Mouse (Mus musculus): ENCODE measurements at regions not wholly inside any gene's neighbourhood (a gene's known extent, or its start where the extent isn't known, plus 50 kb on each side); places are given as distances from the start of the nearest gene placed in this dataset.

GRCm38 (mm10) chr16:25104165-25104564, 182.5 kb upstream of the Tprg start:
- H3K27ac ChIP-seq (replicated peaks) = no peak overlapping the region
- no peaks in the 10 kb centered on the region for H3K36me3 ChIP-seq
- no peak overlapping the region for H3K4me3 ChIP-seq (replicated peaks)
- no peaks in the 10 kb centered on the region for H3K27me3 ChIP-seq (replicated peaks)
- 66% methylated on average over 2 of the region's 2 CpGs for WGBS
- H3K9ac ChIP-seq (replicated peaks) = no peak overlapping the region
- ATAC-seq (ENCODE audit: low FRiP score) = no peak
- no peaks in the 10 kb centered on the region for H3K9me3 ChIP-seq (replicated peaks)
- no peak overlapping the region for H3K4me2 ChIP-seq
- 0 out of 2 replicates have a peak, but pooled peaks cover 3% of the 10 kb centered on the region for H3K4me1 ChIP-seq

- no peaks in the 10 kb centered on the region for H3K27me3 ChIP-seq (replicated peaks)
- H3K9me3 ChIP-seq (replicated peaks) = no peaks in the 10 kb centered on the region
- 12% methylated on average over 2 of the region's 2 CpGs for WGBS
- H3K36me3 ChIP-seq = no peaks in the 10 kb centered on the region
- H3K4me2 ChIP-seq = no peak overlapping the region
- peak; percentile 63 for ATAC-seq (ENCODE audit: low FRiP score)
- H3K27ac ChIP-seq (replicated peaks) = no peak overlapping the region
- H3K4me3 ChIP-seq (replicated peaks) = no peak overlapping the region
- 0 out of 2 replicates have a peak, but pooled peaks cover 3% of the 10 kb centered on the region for H3K4me1 ChIP-seq
- H3K9ac ChIP-seq (replicated peaks) = no peak overlapping the region
Measured at GRCm38 (mm10) chr16:25104603-25105002, 182.0 kb upstream of the Tprg start.

GRCm38 (mm10) chr16:25140164-25140563, 146.5 kb upstream of the Tprg start:
- Histone ChIP-seq H3K27ac (replicated peaks) (no peak overlapping the region), H3K27me3 (replicated peaks) (no peaks in the 10 kb centered on the region), H3K9ac (replicated peaks) (no peak overlapping the region), H3K36me3 (no peaks in the 10 kb centered on the region), H3K4me2 (no peak overlapping the region), H3K4me3 (replicated peaks) (no peak overlapping the region), H3K9me3 (replicated peaks) (no peaks in the 10 kb centered on the region), H3K4me1 (no peaks in the 10 kb centered on the region)
- no peak for ATAC-seq (ENCODE audit: low FRiP score)
- 52% methylated on average over 4 of the region's 4 CpGs for WGBS

GRCm38 (mm10) chr16:25147486-25147885, 139.1 kb upstream of the Tprg start:
- Histone ChIP-seq H3K4me2 (no peak overlapping the region), H3K27me3 (replicated peaks) (no peaks in the 10 kb centered on the region), H3K36me3 (no peaks in the 10 kb centered on the region), H3K9me3 (replicated peaks) (no peaks in the 10 kb centered on the region), H3K27ac (replicated peaks) (no peak overlapping the region), H3K9ac (replicated peaks) (no peak overlapping the region), H3K4me1 (no peaks in the 10 kb centered on the region), H3K4me3 (replicated peaks) (no peak overlapping the region)
- 82% methylated on average over 4 of the region's 4 CpGs for WGBS
- no peak for ATAC-seq (ENCODE audit: low FRiP score)

GRCm38 (mm10) chr16:25149186-25149585, 137.4 kb upstream of the Tprg start:
- no peak overlapping the region for H3K4me2 ChIP-seq
- no peaks in the 10 kb centered on the region for H3K36me3 ChIP-seq
- no peak overlapping the region for H3K9ac ChIP-seq (replicated peaks)
- no peak for ATAC-seq (ENCODE audit: low FRiP score)
- whole genome bisulfite sequencing = 93% methylated on average over 1 of the region's 1 CpGs
- no peaks in the 10 kb centered on the region for H3K9me3 ChIP-seq (replicated peaks)
- no peaks in the 10 kb centered on the region for H3K27me3 ChIP-seq (replicated peaks)
- H3K4me1 ChIP-seq = no peaks in the 10 kb centered on the region
- no peak overlapping the region for H3K27ac ChIP-seq (replicated peaks)
- no peak overlapping the region for H3K4me3 ChIP-seq (replicated peaks)

GRCm38 (mm10) chr16:25176870-25177269, 109.7 kb upstream of the Tprg start:
- no peaks in the 10 kb centered on the region for H3K36me3 ChIP-seq
- H3K4me3 ChIP-seq (replicated peaks) = no peak overlapping the region
- no peak overlapping the region for H3K27ac ChIP-seq (replicated peaks)
- ATAC-seq (ENCODE audit: low FRiP score) = no peak
- H3K4me1 ChIP-seq = no peaks in the 10 kb centered on the region
- H3K9ac ChIP-seq (replicated peaks) = no peak overlapping the region
- H3K4me2 ChIP-seq = no peak overlapping the region
- no peaks in the 10 kb centered on the region for H3K27me3 ChIP-seq (replicated peaks)
- no peaks in the 10 kb centered on the region for H3K9me3 ChIP-seq (replicated peaks)

- Histone ChIP-seq H3K27me3 (replicated peaks) (no peaks in the 10 kb centered on the region), H3K4me1 (no peaks in the 10 kb centered on the region), H3K9ac (replicated peaks) (no peak overlapping the region), H3K9me3 (replicated peaks) (no peaks in the 10 kb centered on the region), H3K27ac (replicated peaks) (no peak overlapping the region), H3K36me3 (no peaks in the 10 kb centered on the region), H3K4me3 (replicated peaks) (no peak overlapping the region), H3K4me2 (no peak overlapping the region)
- 80% methylated on average over 2 of the region's 2 CpGs for WGBS
- ATAC-seq (ENCODE audit: low FRiP score) = no peak
Measured at GRCm38 (mm10) chr16:25178055-25178454, 108.6 kb upstream of the Tprg start.

- Histone ChIP-seq H3K27ac (replicated peaks) (no peak overlapping the region), H3K9ac (replicated peaks) (no peak overlapping the region), H3K27me3 (replicated peaks) (no peaks in the 10 kb centered on the region), H3K9me3 (replicated peaks) (no peaks in the 10 kb centered on the region), H3K4me3 (replicated peaks) (no peak overlapping the region), H3K4me2 (no peak overlapping the region), H3K36me3 (no peaks in the 10 kb centered on the region), H3K4me1 (no peaks in the 10 kb centered on the region)
- no peak for ATAC-seq (ENCODE audit: low FRiP score)
- 91% methylated on average over 6 of the region's 6 CpGs for WGBS
Measured at GRCm38 (mm10) chr16:25181939-25182338, 104.7 kb upstream of the Tprg start.

GRCm38 (mm10) chr16:25197079-25197478, 89.5 kb upstream of the Tprg start:
- Histone ChIP-seq H3K4me2 (no peak overlapping the region), H3K4me1 (no peaks in the 10 kb centered on the region), H3K36me3 (no peaks in the 10 kb centered on the region), H3K4me3 (replicated peaks) (no peak overlapping the region), H3K27me3 (replicated peaks) (no peaks in the 10 kb centered on the region), H3K9me3 (replicated peaks) (no peaks in the 10 kb centered on the region), H3K27ac (replicated peaks) (no peak overlapping the region), H3K9ac (replicated peaks) (no peak overlapping the region)
- 96% methylated on average over 5 of the region's 5 CpGs for WGBS
- ATAC-seq (ENCODE audit: low FRiP score) = no peak

- Histone ChIP-seq H3K27me3 (replicated peaks) (no peaks in the 10 kb centered on the region), H3K4me1 (no peaks in the 10 kb centered on the region), H3K36me3 (no peaks in the 10 kb centered on the region), H3K9me3 (replicated peaks) (no peaks in the 10 kb centered on the region), H3K27ac (replicated peaks) (no peak overlapping the region), H3K4me2 (no peak overlapping the region), H3K9ac (replicated peaks) (no peak overlapping the region), H3K4me3 (replicated peaks) (no peak overlapping the region)
- no peak for ATAC-seq (ENCODE audit: low FRiP score)
- WGBS = 73% methylated on average over 3 of the region's 3 CpGs
Measured at GRCm38 (mm10) chr16:25198844-25199243, 87.8 kb upstream of the Tprg start.

- Histone ChIP-seq H3K4me1 (no peaks in the 10 kb centered on the region), H3K27ac (replicated peaks) (no peak overlapping the region), H3K36me3 (no peaks in the 10 kb centered on the region), H3K4me2 (no peak overlapping the region), H3K9me3 (replicated peaks) (no peaks in the 10 kb centered on the region), H3K9ac (replicated peaks) (no peak overlapping the region), H3K4me3 (replicated peaks) (no peak overlapping the region), H3K27me3 (replicated peaks) (no peaks in the 10 kb centered on the region)
- no peak for ATAC-seq (ENCODE audit: low FRiP score)
Measured at GRCm38 (mm10) chr16:25199984-25200383, 86.6 kb upstream of the Tprg start.

GRCm38 (mm10) chr16:25201094-25201770, 85.4 kb upstream of the Tprg start:
- no peaks in the 10 kb centered on the region for H3K4me1 ChIP-seq
- no peak overlapping the region for H3K4me2 ChIP-seq
- no peaks in the 10 kb centered on the region for H3K27me3 ChIP-seq (replicated peaks)
- H3K4me3 ChIP-seq (replicated peaks) = no peak overlapping the region
- no peak overlapping the region for H3K27ac ChIP-seq (replicated peaks)
- no peaks in the 10 kb centered on the region for H3K36me3 ChIP-seq
- 92% methylated on average over 7 of the region's 7 CpGs for WGBS
- H3K9ac ChIP-seq (replicated peaks) = no peak overlapping the region
- no peaks in the 10 kb centered on the region for H3K9me3 ChIP-seq (replicated peaks)
- no peak for ATAC-seq (ENCODE audit: low FRiP score)

- no peaks in the 10 kb centered on the region for H3K4me1 ChIP-seq
- H3K4me2 ChIP-seq = no peak overlapping the region
- H3K36me3 ChIP-seq = no peaks in the 10 kb centered on the region
- ATAC-seq (ENCODE audit: low FRiP score) = no peak
- no peak overlapping the region for H3K4me3 ChIP-seq (replicated peaks)
- no peaks in the 10 kb centered on the region for H3K27me3 ChIP-seq (replicated peaks)
- H3K27ac ChIP-seq (replicated peaks) = no peak overlapping the region
- H3K9ac ChIP-seq (replicated peaks) = no peak overlapping the region
- H3K9me3 ChIP-seq (replicated peaks) = no peaks in the 10 kb centered on the region
- WGBS = 79% methylated on average over 2 of the region's 2 CpGs
Measured at GRCm38 (mm10) chr16:25213250-25213649, 73.4 kb upstream of the Tprg start.
